Mouse (Mus musculus) intestine, embryonic 16.5 days (tissue): ENCODE data around the gene Glis3. TPM values are rescaled to one million over a fixed set of nuclear protein-coding genes. Genes with fewer than 3 reads are reported as not detected.

ENCODE experiments used
- ATAC-seq: fragments of 200-750 bp; cut with Nextera tagmentation; 2 replicates; pipeline ENCODE4 v1.8.0; 2017; ENCODE audit warnings: moderate TSS enrichment, moderate library complexity
- H3K27ac ChIP-seq: fragments of 300-500 bp; sonication (generic); 2 replicates; pipeline ENCODE4 v1.5.1; 2014; ENCODE audit warnings: mild to moderate bottlenecking, low read length
- H3K27me3 ChIP-seq: fragments of 300-500 bp; sonication (generic); replicated peaks from 2 replicates; pipeline ENCODE4 v1.6.1; 2014; ENCODE audit warnings: low read length, control low read depth, mixed read lengths; ENCODE audit not compliant: control insufficient read depth, insufficient read depth
- H3K36me3 ChIP-seq: fragments of 300-500 bp; sonication (generic); 2 replicates; pipeline ENCODE4 v1.6.1; 2014; ENCODE audit warnings: low read length, control low read depth; ENCODE audit not compliant: control insufficient read depth, insufficient read depth
- H3K4me1 ChIP-seq: fragments of 300-500 bp; sonication (generic); 2 replicates; pipeline ENCODE4 v1.6.1; 2014; ENCODE audit warnings: low read length, control low read depth, mixed read lengths; ENCODE audit not compliant: control insufficient read depth, insufficient read depth
- H3K4me2 ChIP-seq: fragments of 300-500 bp; sonication (generic); 2 replicates; pipeline ENCODE4 v1.6.1; 2014; ENCODE audit warnings: low read depth, low read length, control low read depth
- H3K4me3 ChIP-seq: fragments of 300-500 bp; sonication (generic); 2 replicates; pipeline ENCODE4 v1.5.1; 2014; ENCODE audit warnings: mild to moderate bottlenecking, low read length
- H3K9ac ChIP-seq: fragments of 300-500 bp; sonication (generic); 2 replicates; pipeline ENCODE4 v1.6.1; 2014; ENCODE audit warnings: low read depth, low read length
- H3K9me3 ChIP-seq: fragments of 300-500 bp; sonication (generic); 2 replicates; pipeline ENCODE4 v1.6.1; 2016; ENCODE audit warnings: low read length, control low read depth; ENCODE audit not compliant: control insufficient read depth
- WGBS: fragments of 180-500 bp; shearing (Covaris S2); extraction: QIAGEN DNeasy Blood & Tissue Kit; methylation state at CpG from one replicate; pipeline ENCODE4 v1.1.7; 2014; 5-methylcytosine and 5-hydroxymethylcytosine counted together
- polyA plus RNA-seq: library from polyadenylated mRNA; unstranded; fragments of >200 nt; fragmentation: Nextera tagmentation; extraction: Ambion mirVana; gene quantifications from 2 replicates; pipeline ENCODE4 v1.2.1, GENCODE M21; 2015

The Glis3 gene
- polyA plus RNA-seq, 1 experiment from 2014 or later, result 0.73 TPM

- no peaks in the 10 kb centered on the region for H3K9me3 ChIP-seq
- no peak overlapping the region for H3K9ac ChIP-seq
- no peak overlapping the region for H3K27ac ChIP-seq
- H3K4me2 ChIP-seq, result no peak overlapping the region
- no peak for ATAC-seq
- H3K4me3 ChIP-seq, result no peak overlapping the region
- H3K4me1 ChIP-seq, result no peaks in the 10 kb centered on the region
- no peaks in the 10 kb centered on the region for H3K27me3 ChIP-seq
- WGBS, result 60% methylated on average over 4 of the region's 4 CpGs
- H3K36me3 ChIP-seq, result no peaks in the 10 kb centered on the region
These were observed 319.0 kb downstream of the Glis3 start for GRCm38 (mm10) chr19:28360884-28361283.

DNA sequence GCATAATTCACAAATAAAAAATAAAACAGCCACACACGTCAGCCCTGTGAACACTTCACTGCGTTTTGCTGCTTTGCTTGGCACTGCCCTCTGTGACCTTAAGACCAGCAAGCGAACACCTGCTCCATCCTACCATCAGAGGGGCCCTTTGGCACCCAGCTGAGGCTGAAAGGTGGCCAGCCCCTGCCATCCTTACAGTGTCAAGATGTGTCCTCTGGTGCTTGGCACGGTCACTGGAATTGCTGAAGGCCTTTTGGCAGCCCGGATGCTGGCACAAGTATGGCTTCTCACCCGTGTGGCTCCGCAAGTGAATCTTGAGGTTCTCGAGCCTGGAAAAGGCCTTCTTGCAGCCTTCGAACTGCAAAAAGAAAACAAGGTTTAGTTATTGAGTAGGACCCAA lies 322.3 kb downstream of the Glis3 start:
- no peaks in the 10 kb centered on the region for H3K4me1 ChIP-seq
- WGBS, result 82% methylated on average over 9 of the region's 9 CpGs
- no peaks in the 10 kb centered on the region for H3K9me3 ChIP-seq
- no peak overlapping the region for H3K4me2 ChIP-seq
- no peak for ATAC-seq
- no peak overlapping the region for H3K9ac ChIP-seq
- H3K27me3 ChIP-seq, result no peaks in the 10 kb centered on the region
- no peaks in the 10 kb centered on the region for H3K36me3 ChIP-seq
- no peak overlapping the region for H3K4me3 ChIP-seq
- H3K27ac ChIP-seq, result no peak overlapping the region

- no peaks in the 10 kb centered on the region for H3K4me1 ChIP-seq
- no peak overlapping the region for H3K4me3 ChIP-seq
- no peak overlapping the region for H3K4me2 ChIP-seq
- no peak overlapping the region for H3K9ac ChIP-seq
- WGBS, result 80% methylated on average over 13 of the region's 13 CpGs
- ATAC-seq, result no peak
- no peaks in the 10 kb centered on the region for H3K27me3 ChIP-seq
- no peaks in the 10 kb centered on the region for H3K36me3 ChIP-seq
- no peaks in the 10 kb centered on the region for H3K9me3 ChIP-seq
- H3K27ac ChIP-seq, result no peak overlapping the region
These were observed 328.5 kb downstream of the Glis3 start for GRCm38 (mm10) chr19:28351068-28352066.

DNA sequence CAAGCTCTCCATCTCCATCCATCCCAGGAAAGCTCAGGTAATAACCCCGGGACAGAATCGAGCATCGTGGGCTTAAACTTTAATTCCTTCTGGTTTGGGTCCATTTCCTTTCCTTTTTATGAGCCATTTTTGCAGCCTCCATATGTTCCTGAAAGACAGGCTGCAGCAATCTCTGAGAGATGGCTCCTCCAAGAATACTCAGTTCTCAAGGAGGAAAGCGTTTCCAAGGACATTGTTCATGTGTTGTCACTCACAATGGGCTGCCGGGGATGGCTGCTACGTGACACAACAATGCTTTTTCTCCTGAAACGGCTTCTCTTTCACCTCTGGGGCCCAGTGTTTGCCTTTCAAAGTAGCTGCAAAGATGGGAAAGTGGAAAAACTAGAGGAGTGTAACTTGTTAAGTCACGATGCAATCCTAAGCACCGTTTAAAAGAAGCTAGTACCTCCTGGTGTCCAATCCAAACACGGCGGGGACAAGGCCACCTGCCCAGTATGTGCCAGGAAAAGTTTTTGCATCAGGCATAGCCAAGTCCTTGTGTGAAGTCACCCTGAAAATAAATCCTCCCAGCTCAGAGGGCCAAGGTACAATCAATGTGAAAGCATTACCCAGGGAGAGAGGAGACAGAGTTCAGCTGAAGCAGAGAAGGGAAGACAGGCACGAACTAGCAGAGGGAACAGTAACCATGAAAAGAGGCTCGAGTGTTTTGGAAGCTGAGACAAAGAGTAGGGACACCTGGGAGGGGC lies 332.6 kb downstream of the Glis3 start:
- no peak overlapping the region for H3K4me2 ChIP-seq
- H3K9me3 ChIP-seq, result no peaks in the 10 kb centered on the region
- H3K9ac ChIP-seq, result no peak overlapping the region
- ATAC-seq, result no peak
- H3K4me1 ChIP-seq, result no peaks in the 10 kb centered on the region
- H3K27ac ChIP-seq, result no peak overlapping the region
- H3K36me3 ChIP-seq, result no peaks in the 10 kb centered on the region
- 60% methylated on average over 13 of the region's 13 CpGs for WGBS
- no peaks in the 10 kb centered on the region for H3K27me3 ChIP-seq
- H3K4me3 ChIP-seq, result no peak overlapping the region

GRCm38 (mm10) chr19:28343640-28344039 lies 336.2 kb downstream of the Glis3 start:
- Histone ChIP-seq H3K36me3 (no peaks in the 10 kb centered on the region), H3K4me1 (no peaks in the 10 kb centered on the region), H3K27me3 (no peaks in the 10 kb centered on the region), H3K9ac (no peak overlapping the region), H3K27ac (no peak overlapping the region), H3K4me3 (no peak overlapping the region), H3K9me3 (no peaks in the 10 kb centered on the region), H3K4me2 (no peak overlapping the region)
- no peak for ATAC-seq
- WGBS, result 64% methylated on average over 7 of the region's 7 CpGs

DNA sequence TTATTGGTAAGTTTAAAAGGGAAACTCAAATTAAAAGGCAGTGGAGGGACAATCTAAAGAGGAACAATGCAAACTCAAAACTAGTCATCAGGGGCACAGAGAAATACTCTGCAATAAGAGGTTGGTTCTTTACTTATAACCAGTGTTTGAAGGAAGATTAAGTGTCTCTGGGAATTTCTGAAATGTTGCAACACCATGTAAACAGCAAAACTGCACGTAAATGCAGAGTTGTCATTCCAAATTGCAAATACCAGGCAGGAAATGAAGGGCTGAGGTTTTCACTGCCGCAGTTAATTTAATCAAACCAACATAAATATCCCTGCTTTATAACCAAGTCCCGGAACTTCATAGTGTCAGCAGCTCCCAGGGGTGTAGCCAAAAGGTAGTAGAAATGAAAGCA lies 342.3 kb downstream of the Glis3 start:
- Histone ChIP-seq H3K27me3 (no peaks in the 10 kb centered on the region), H3K4me2 (no peak overlapping the region), H3K4me1 (no peaks in the 10 kb centered on the region), H3K4me3 (no peak overlapping the region), H3K36me3 (no peaks in the 10 kb centered on the region), H3K9ac (no peak overlapping the region), H3K9me3 (no peaks in the 10 kb centered on the region), H3K27ac (no peak overlapping the region)
- 53% methylated on average over 3 of the region's 3 CpGs for WGBS
- ATAC-seq, result no peak

- H3K4me1 ChIP-seq, result no peaks in the 10 kb centered on the region
- no peak overlapping the region for H3K4me2 ChIP-seq
- ATAC-seq, result no peak
- no peaks in the 10 kb centered on the region for H3K27me3 ChIP-seq
- no peak overlapping the region for H3K4me3 ChIP-seq
- H3K36me3 ChIP-seq, result no peaks in the 10 kb centered on the region
- no peak overlapping the region for H3K9ac ChIP-seq
- H3K9me3 ChIP-seq, result no peaks in the 10 kb centered on the region
- H3K27ac ChIP-seq, result no peak overlapping the region
- WGBS, result 78% methylated on average over 4 of the region's 4 CpGs
These were observed 343.0 kb downstream of the Glis3 start for GRCm38 (mm10) chr19:28336651-28337510.

GRCm38 (mm10) chr19:28335890-28336289 lies 344.0 kb downstream of the Glis3 start:
- H3K9me3 ChIP-seq, result no peaks in the 10 kb centered on the region

More at GRCm38 (mm10) chr19:28335890-28336289, 344.0 kb downstream of the Glis3 start:
- Histone ChIP-seq H3K27me3 (no peaks in the 10 kb centered on the region), H3K27ac (no peak overlapping the region), H3K4me1 (no peaks in the 10 kb centered on the region), H3K4me3 (no peak overlapping the region), H3K36me3 (no peaks in the 10 kb centered on the region), H3K9ac (no peak overlapping the region), H3K4me2 (no peak overlapping the region)
- 61% methylated on average over 8 of the region's 8 CpGs for WGBS
- no peak for ATAC-seq
